Mouse (Mus musculus) forebrain, embryonic 11.5 days (tissue): Measurements from ENCODE around the gene Cox6b2. TPM values are rescaled to one million over a fixed set of nuclear protein-coding genes. Genes with fewer than 3 reads are reported as not detected.

Source experiments
- ATAC-seq: fragments of 200-750 bp; cut with Nextera tagmentation; replicated peaks from 2 replicates; pipeline ENCODE4 v1.8.0; 2017; ENCODE audit warnings: moderate TSS enrichment; ENCODE audit not compliant: low FRiP score
- DNase-seq: peaks from one replicate; pipeline ENCODE4 v3.0.0-alpha.2; 2017; ENCODE audit warnings: low spot score
- H3K27ac ChIP-seq: fragments of 300-500 bp; sonication (generic); 2 replicates; pipeline ENCODE4 v1.5.1; 2014; ENCODE audit warnings: low read depth, low read length
- H3K27me3 ChIP-seq: fragments of 300-500 bp; sonication (generic); 2 replicates; pipeline ENCODE4 v1.6.1; 2014; ENCODE audit warnings: mild to moderate bottlenecking, low read length, mixed read lengths; ENCODE audit not compliant: control insufficient read depth, insufficient read depth
- H3K36me3 ChIP-seq: fragments of 300-500 bp; sonication (generic); 2 replicates; pipeline ENCODE4 v1.6.1; 2014; ENCODE audit warnings: mild to moderate bottlenecking, low read length, moderate library complexity, mixed read lengths; ENCODE audit not compliant: control insufficient read depth, insufficient read depth
- H3K4me1 ChIP-seq: fragments of 300-500 bp; sonication (generic); replicated peaks from 2 replicates; pipeline ENCODE4 v1.6.1; 2014; ENCODE audit warnings: low read length, mixed read lengths; ENCODE audit not compliant: control insufficient read depth, insufficient read depth
- H3K4me2 ChIP-seq: fragments of 300-500 bp; sonication (generic); 2 replicates; pipeline ENCODE4 v1.6.1; 2014; ENCODE audit warnings: low read depth, mild to moderate bottlenecking, low read length, moderate library complexity, mixed read lengths; ENCODE audit not compliant: severe bottlenecking
- H3K4me3 ChIP-seq: fragments of 300-500 bp; sonication (generic); 2 replicates; pipeline ENCODE4 v1.5.1; 2014; ENCODE audit warnings: low read depth, low read length
- H3K9ac ChIP-seq: fragments of 300-500 bp; sonication (generic); 2 replicates; pipeline ENCODE4 v1.6.1; 2014; ENCODE audit warnings: low read length
- H3K9me3 ChIP-seq: fragments of 300-500 bp; sonication (generic); 2 replicates; pipeline ENCODE4 v1.6.1; 2016; ENCODE audit warnings: low read length, mixed read lengths; ENCODE audit not compliant: control insufficient read depth
- WGBS: fragments of 180-500 bp; shearing (Covaris S2); extraction: QIAGEN DNeasy Blood & Tissue Kit; methylation state at CpG from one replicate; pipeline ENCODE4 v1.1.7; 2014; 5-methylcytosine and 5-hydroxymethylcytosine counted together
- polyA plus RNA-seq: library from polyadenylated mRNA; unstranded; fragments of >200 nt; fragmentation: Nextera tagmentation; extraction: Ambion mirVana; gene quantifications from 2 replicates; pipeline ENCODE4 v1.2.1, GENCODE M21; 2014

Cox6b2 gene
- polyA plus RNA-seq, 1 experiment from 2014 or later, result 29.9 TPM

- H3K9me3 ChIP-seq, result no peaks in the 10 kb centered on the region
- H3K27me3 ChIP-seq, result no peaks in the 10 kb centered on the region
- no peak overlapping the region for H3K27ac ChIP-seq
- no peak overlapping the region for H3K9ac ChIP-seq
- no peak overlapping the region for H3K4me2 ChIP-seq
- no peak for ATAC-seq
- peaks cover 8% of the 10 kb centered on the region; the same call in 1 of the 2 replicates for H3K36me3 ChIP-seq
- no peak overlapping the region for H3K4me3 ChIP-seq
- 74% methylated on average over 6 of the region's 6 CpGs for WGBS
- DNase-seq, result no peak
- H3K4me1 ChIP-seq, result no peaks in the 10 kb centered on the region
These were observed 35.9 kb downstream of the Cox6b2 start for GRCm38 (mm10) chr7:4716955-4717354.

GRCm38 (mm10) chr7:4712594-4712993 is 40.3 kb downstream of the Cox6b2 start:
- Histone ChIP-seq H3K9ac (no peak overlapping the region), H3K36me3 (peaks cover 14% of the 10 kb centered on the region; the same call in 1 of the 2 replicates), H3K4me2 (no peak overlapping the region), H3K27me3 (no peaks in the 10 kb centered on the region), H3K4me3 (no peak overlapping the region), H3K27ac (no peak overlapping the region), H3K4me1 (no peaks in the 10 kb centered on the region), H3K9me3 (no peaks in the 10 kb centered on the region)
- WGBS, result 86% methylated on average over 3 of the region's 3 CpGs
- ATAC-seq (no peak), DNase-seq (no peak)

GRCm38 (mm10) chr7:4705098-4705497 is 47.8 kb downstream of the Cox6b2 start:
- H3K9ac ChIP-seq, result peak overlapping the region; percentile 4; the same call in 1 of the 2 replicates

GRCm38 (mm10) chr7:4703195-4703594 is 49.7 kb downstream of the Cox6b2 start:
- H3K27ac ChIP-seq, result no peak overlapping the region
- H3K9ac ChIP-seq, result no peak overlapping the region
- DNase-seq (no peak), ATAC-seq (no peak)
- 96% methylated on average over 7 of the region's 7 CpGs for WGBS
- H3K4me2 ChIP-seq, result no peak overlapping the region
- no peaks in the 10 kb centered on the region for H3K4me1 ChIP-seq
- H3K36me3 ChIP-seq, result peaks cover 10% of the 10 kb centered on the region; the same call in 1 of the 2 replicates
- no peaks in the 10 kb centered on the region for H3K27me3 ChIP-seq
- no peaks in the 10 kb centered on the region for H3K9me3 ChIP-seq
- H3K4me3 ChIP-seq, result no peak overlapping the region

More at GRCm38 (mm10) chr7:4705098-4705497, 47.8 kb downstream of the Cox6b2 start:
- no peaks in the 10 kb centered on the region for H3K9me3 ChIP-seq
- no peaks in the 10 kb centered on the region for H3K4me1 ChIP-seq
- DNase-seq (peak; percentile 75), ATAC-seq (no peak)
- H3K36me3 ChIP-seq, result peaks cover 12% of the 10 kb centered on the region; the same call in 1 of the 2 replicates
- no peaks in the 10 kb centered on the region for H3K27me3 ChIP-seq
- H3K27ac ChIP-seq, result no peak overlapping the region
- no peak overlapping the region for H3K4me2 ChIP-seq
- no peak overlapping the region for H3K4me3 ChIP-seq
- WGBS, result 30% methylated on average over 18 of the region's 18 CpGs

- no peaks in the 10 kb centered on the region for H3K4me1 ChIP-seq
- no peak overlapping the region for H3K9ac ChIP-seq
- H3K27me3 ChIP-seq, result no peaks in the 10 kb centered on the region
- ATAC-seq (no peak), DNase-seq (no peak)
- 51% methylated on average over 8 of the region's 8 CpGs for WGBS
- no peaks in the 10 kb centered on the region for H3K9me3 ChIP-seq
- peaks cover 6% of the 10 kb centered on the region; the same call in 1 of the 2 replicates for H3K36me3 ChIP-seq
- no peak overlapping the region for H3K4me3 ChIP-seq
- no peak overlapping the region for H3K4me2 ChIP-seq
- no peak overlapping the region for H3K27ac ChIP-seq
These were observed 50.6 kb downstream of the Cox6b2 start for GRCm38 (mm10) chr7:4702334-4702733.

Other genes starting within 250 kb of the Cox6b2 start
- 4.2 and 5.6 TPM in 2 replicates for gene Tnnt1, start 236.7 kb downstream of the Cox6b2 start, polyA plus RNA-seq
- 1.8 and 2.4 TPM in 2 replicates for gene Tnni3, start 228.9 kb downstream of the Cox6b2 start, polyA plus RNA-seq
- gene Dnaaf3, start 220.6 kb downstream of the Cox6b2 start, polyA plus RNA-seq, result 1.4 and 2.0 TPM in 2 replicates
- 13.5 and 15.3 TPM in 2 replicates for gene Syt5, start 205.6 kb downstream of the Cox6b2 start, polyA plus RNA-seq
- gene Ptprh, start 149.1 kb downstream of the Cox6b2 start, polyA plus RNA-seq, result not detected in 2 replicates
- gene Tmem86b, start 121.7 kb downstream of the Cox6b2 start, polyA plus RNA-seq, result 2.3 and 3.4 TPM in 2 replicates
- gene Ppp6r1, start 94.1 kb downstream of the Cox6b2 start, polyA plus RNA-seq, result 6.6 and 7.1 TPM in 2 replicates
- gene Hspbp1, start 68.0 kb downstream of the Cox6b2 start, polyA plus RNA-seq, result 115 TPM in 2 replicates
- gene Brsk1, start 62.5 kb downstream of the Cox6b2 start, polyA plus RNA-seq, result 2.8 and 3.1 TPM in 2 replicates
- gene Tmem150b, start 27.8 kb downstream of the Cox6b2 start, polyA plus RNA-seq, result 0.13 and 0.19 TPM in 2 replicates
- gene Kmt5c, start 13.0 kb downstream of the Cox6b2 start, polyA plus RNA-seq, result 88.1 and 89.4 TPM in 2 replicates
- not detected in 2 replicates for gene Fam71e2, start 18.2 kb upstream of the Cox6b2 start, polyA plus RNA-seq
- gene Il11, start 29.8 kb upstream of the Cox6b2 start, polyA plus RNA-seq, result 0.19 TPM in 1 of 2 replicates, not detected in the other
- gene Tmem190, start 29.8 kb upstream of the Cox6b2 start, polyA plus RNA-seq, result not detected in 2 replicates
- 1.6 and 2.6 TPM in 2 replicates for gene Tmem238, start 36.6 kb upstream of the Cox6b2 start, polyA plus RNA-seq
- 203 and 220 TPM in 2 replicates for gene Rpl28, start 39.8 kb upstream of the Cox6b2 start, polyA plus RNA-seq
- 476 and 526 TPM in 2 replicates for gene Ube2s, start 59.5 kb upstream of the Cox6b2 start, polyA plus RNA-seq
- gene Shisa7, start 91.6 kb upstream of the Cox6b2 start, polyA plus RNA-seq, result 2.2 and 3.0 TPM in 2 replicates
- 2.0 and 3.2 TPM in 2 replicates for gene Isoc2b, start 117.2 kb upstream of the Cox6b2 start, polyA plus RNA-seq
- gene Isoc2a, start 124.1 kb upstream of the Cox6b2 start, polyA plus RNA-seq, result 0.69 and 0.75 TPM in 2 replicates
- 0.56 and 0.59 TPM in 2 replicates for gene Gm36210, start 153.4 kb upstream of the Cox6b2 start, polyA plus RNA-seq
- gene Zfp628, start 162.1 kb upstream of the Cox6b2 start, polyA plus RNA-seq, result 4.8 and 5.0 TPM in 2 replicates
- 10.8 and 12.6 TPM in 2 replicates for gene Nat14, start 168.9 kb upstream of the Cox6b2 start, polyA plus RNA-seq
- gene Ssc5d, start 172.7 kb upstream of the Cox6b2 start, polyA plus RNA-seq, result 0.79 and 0.91 TPM in 2 replicates
- 0.33 TPM in 1 of 2 replicates, not detected in the other for gene Sbk2, start 211.3 kb upstream of the Cox6b2 start, polyA plus RNA-seq
- 0.12 TPM in 1 of 2 replicates, not detected in the other for gene Sbk3, start 218.1 kb upstream of the Cox6b2 start, polyA plus RNA-seq
- gene Zfp579, start 243.1 kb upstream of the Cox6b2 start, polyA plus RNA-seq, result 58.5 and 60.0 TPM in 2 replicates